Mouse (Mus musculus) layer of hippocampus, postnatal 25 days (tissue): Measurements from ENCODE around the gene Slmap. TPM values are rescaled to one million over a fixed set of nuclear protein-coding genes. Genes with fewer than 3 reads are reported as not detected.

ENCODE experiments used
- DNase-seq, 2 experiments: peaks; one replicate each; pipeline ENCODE4 v3.0.0; 2022; ENCODE audit warnings: mixed read lengths in 2 of 2, low spot score in 1 of 2; ENCODE audit errors: extremely low spot score in 1 of 2
- total RNA-seq, 2 experiments: library from RNA; stranded (reverse); gene quantifications; 2 replicates each; pipeline ENCODE4 v1.2.3; 2021

Slmap gene
- total RNA-seq, 2 experiments from 2014 or later: 97.5 to 102 TPM

- peak in 1 of 2 experiments; percentile 17 for DNase-seq
Measured at GRCm38 (mm10) chr14:26486416-26487198, 48.1 kb downstream of the Slmap start.

GRCm38 (mm10) chr14:26481457-26481856 lies 53.3 kb downstream of the Slmap start:
- DNase-seq: no peak

GRCm38 (mm10) chr14:26477738-26478137 lies 57.0 kb downstream of the Slmap start:
- no peak for DNase-seq

- no peak for DNase-seq
Measured at GRCm38 (mm10) chr14:26476391-26476790, 58.3 kb downstream of the Slmap start.

GRCm38 (mm10) chr14:26467974-26468373 lies 66.8 kb downstream of the Slmap start:
- DNase-seq: no peak

- DNase-seq: no peak
Measured at GRCm38 (mm10) chr14:26466544-26467125, 68.1 kb downstream of the Slmap start.

- no peak for DNase-seq
Measured at GRCm38 (mm10) chr14:26465898-26466297, 68.8 kb downstream of the Slmap start.

- peak in 1 of 2 experiments; percentile 61 for DNase-seq
Measured at GRCm38 (mm10) chr14:26459516-26459915, 75.2 kb downstream of the Slmap start.

- no peak for DNase-seq
Measured at GRCm38 (mm10) chr14:26454851-26455250, 79.9 kb downstream of the Slmap start.

GRCm38 (mm10) chr14:26450036-26450800 lies 84.5 kb downstream of the Slmap start:
- no peak for DNase-seq

- no peak for DNase-seq
Measured at GRCm38 (mm10) chr14:26448581-26448980, 86.2 kb downstream of the Slmap start.

GRCm38 (mm10) chr14:26447223-26447622 lies 87.5 kb downstream of the Slmap start:
- DNase-seq: no peak

- no peak for DNase-seq
Measured at GRCm38 (mm10) chr14:26446538-26446937, 88.2 kb downstream of the Slmap start.

GRCm38 (mm10) chr14:26442534-26442933 lies 92.2 kb downstream of the Slmap start:
- no peak for DNase-seq

GRCm38 (mm10) chr14:26441041-26441812 lies 93.5 kb downstream of the Slmap start:
- DNase-seq: no peak

- no peak for DNase-seq
Measured at GRCm38 (mm10) chr14:26439996-26440395, 94.7 kb downstream of the Slmap start.

- DNase-seq: no peak
Measured at GRCm38 (mm10) chr14:26437771-26438170, 97.0 kb downstream of the Slmap start.

- DNase-seq: no peak
Measured at GRCm38 (mm10) chr14:26436304-26436703, 98.4 kb downstream of the Slmap start.

GRCm38 (mm10) chr14:26432320-26432719 lies 102.4 kb downstream of the Slmap start:
- no peak for DNase-seq

GRCm38 (mm10) chr14:26431919-26432318 lies 102.8 kb downstream of the Slmap start:
- DNase-seq: no peak
